Mouse (Mus musculus) 3T3-L1 (cell line): Measurements from ENCODE around the gene Sirpb1a.
"Not testable (repeated sequence)": the region's sequence is repeated elsewhere in the genome, so short reads cannot be mapped to it uniquely, and the experiment has no call there.

Experiments
- DNase-seq: peaks from one replicate; pipeline ENCODE4 v3.0.0-alpha.2; 2015; ENCODE audit warnings: low read depth, low spot score

Gene Sirpb1a

GRCm38 (mm10) chr3:15426447-15426846 is at the start of gene Sirpb1a:
Gene Sirpb1a (minus strand): TSS chr3:15426520.
- not testable (repeated sequence) for DNase-seq

GRCm38 (mm10) chr3:15474831-15475230 is 48.5 kb upstream of the Sirpb1a start:
- not testable (repeated sequence) for DNase-seq

- DNase-seq: not testable (repeated sequence)
Measured at GRCm38 (mm10) chr3:15470158-15470557, 43.8 kb upstream of the Sirpb1a start.

GRCm38 (mm10) chr3:15443936-15444335 is 17.6 kb upstream of the Sirpb1a start:
- DNase-seq: not testable (repeated sequence)

GRCm38 (mm10) chr3:15439844-15440243 is 13.5 kb upstream of the Sirpb1a start:
- not testable (repeated sequence) for DNase-seq

GRCm38 (mm10) chr3:15427917-15428316 is 1.6 kb upstream of the Sirpb1a start:
- no peak for DNase-seq

GRCm38 (mm10) chr3:15355690-15356089 is 70.6 kb downstream of the Sirpb1a start:
- not testable (repeated sequence) for DNase-seq

- DNase-seq: not testable (repeated sequence)
Measured at GRCm38 (mm10) chr3:15350318-15350717, 76.0 kb downstream of the Sirpb1a start.

GRCm38 (mm10) chr3:15345606-15346005 is 80.7 kb downstream of the Sirpb1a start:
- not testable (repeated sequence) for DNase-seq

GRCm38 (mm10) chr3:15340287-15340686 is 86.0 kb downstream of the Sirpb1a start:
- no peak for DNase-seq

- DNase-seq: no peak
Measured at GRCm38 (mm10) chr3:15334182-15334581, 92.1 kb downstream of the Sirpb1a start.

GRCm38 (mm10) chr3:15332063-15332462 is 94.3 kb downstream of the Sirpb1a start, which contains the start of gene Gm9733:
Gene Gm9733 (minus strand): TSS chr3:15332302.
- no peak for DNase-seq

- no peak for DNase-seq
Measured at GRCm38 (mm10) chr3:15331545-15331944, 94.8 kb downstream of the Sirpb1a start.

- DNase-seq: no peak
Measured at GRCm38 (mm10) chr3:15329549-15329948, 96.8 kb downstream of the Sirpb1a start.
